Mouse (Mus musculus) forebrain, embryonic 16.5 days (tissue): Measurements from ENCODE around the gene Chst4. TPM values are rescaled to one million over a fixed set of nuclear protein-coding genes. Genes with fewer than 3 reads are reported as not detected.

Experiments
- ATAC-seq: fragments of 200-750 bp; cut with Nextera tagmentation; 2 replicates; pipeline ENCODE4 v1.8.0; 2017; ENCODE audit warnings: mild to moderate bottlenecking, moderate library complexity
- H3K27ac ChIP-seq: fragments of 300-500 bp; sonication (generic); 2 replicates; pipeline ENCODE4 v1.5.1; 2014; ENCODE audit warnings: low read length, control low read depth
- H3K27me3 ChIP-seq: fragments of 300-500 bp; sonication (generic); replicated peaks from 2 replicates; pipeline ENCODE4 v1.6.1; 2014; ENCODE audit warnings: low read length; ENCODE audit not compliant: control insufficient read depth, insufficient read depth
- H3K36me3 ChIP-seq: fragments of 300-500 bp; sonication (generic); 2 replicates; pipeline ENCODE4 v1.6.1; 2014; ENCODE audit not compliant: control insufficient read depth, insufficient read depth
- H3K4me1 ChIP-seq: fragments of 300-500 bp; sonication (generic); replicated peaks from 2 replicates; pipeline ENCODE4 v1.6.1; 2014; ENCODE audit warnings: low read length; ENCODE audit not compliant: control insufficient read depth, insufficient read depth
- H3K4me2 ChIP-seq: fragments of 300-500 bp; sonication (generic); 2 replicates; pipeline ENCODE4 v1.6.1; 2014; ENCODE audit warnings: mild to moderate bottlenecking, low read length, control low read depth
- H3K4me3 ChIP-seq: fragments of 300-500 bp; sonication (generic); replicated peaks from 2 replicates; pipeline ENCODE4 v1.5.1; 2014; ENCODE audit warnings: mild to moderate bottlenecking, low read length, control low read depth
- H3K9ac ChIP-seq: fragments of 300-500 bp; sonication (generic); replicated peaks from 2 replicates; pipeline ENCODE4 v1.6.1; 2014; ENCODE audit warnings: low read depth, low read length, control low read depth
- H3K9me3 ChIP-seq: fragments of 300-500 bp; sonication (generic); 2 replicates; pipeline ENCODE4 v1.6.1; 2016; ENCODE audit warnings: low read length; ENCODE audit not compliant: control insufficient read depth
- WGBS: fragments of 180-500 bp; shearing (Covaris S2); extraction: QIAGEN DNeasy Blood & Tissue Kit; methylation state at CpG from one replicate; pipeline ENCODE4 v1.1.7; 2014; 5-methylcytosine and 5-hydroxymethylcytosine counted together
- polyA plus RNA-seq: library from polyadenylated mRNA; unstranded; fragments of >200 nt; fragmentation: Nextera tagmentation; extraction: Ambion mirVana; gene quantifications from 2 replicates; pipeline ENCODE4 v1.2.1, GENCODE M21; 2015

Gene Chst4
- polyA plus RNA-seq, 1 experiment from 2014 or later = not detected

- Histone ChIP-seq H3K27ac (no peak overlapping the region), H3K27me3 (no peaks in the 10 kb centered on the region; the same call in 1 of the 2 replicates), H3K4me3 (no peak overlapping the region), H3K4me2 (no peak overlapping the region), H3K36me3 (no peaks in the 10 kb centered on the region), H3K9me3 (no peaks in the 10 kb centered on the region), H3K9ac (no peak overlapping the region), H3K4me1 (no peaks in the 10 kb centered on the region)
- WGBS = 80% methylated on average over 1 of the region's 1 CpGs
- ATAC-seq = no peak
These were observed 46.6 kb downstream of the Chst4 start for GRCm38 (mm10) chr8:109992951-109993350.

- H3K27ac ChIP-seq = no peak overlapping the region
- H3K4me2 ChIP-seq = no peak overlapping the region
- H3K36me3 ChIP-seq = no peaks in the 10 kb centered on the region
- WGBS = 65% methylated on average over 5 of the region's 5 CpGs
- no peaks in the 10 kb centered on the region; the same call in 1 of the 2 replicates for H3K27me3 ChIP-seq
- H3K4me1 ChIP-seq = no peaks in the 10 kb centered on the region
- no peak overlapping the region for H3K4me3 ChIP-seq
- H3K9me3 ChIP-seq = no peaks in the 10 kb centered on the region
- no peak overlapping the region for H3K9ac ChIP-seq
- ATAC-seq = no peak
These were observed 47.4 kb downstream of the Chst4 start for GRCm38 (mm10) chr8:109992166-109992565.

- H3K9ac ChIP-seq = no peak within 1 kb of the TSS
These were observed 49.3 kb downstream of the Chst4 start, which contains the start of gene Tat for GRCm38 (mm10) chr8:109990224-109990623. Gene Tat (plus strand): TSS chr8:109990437.

GRCm38 (mm10) chr8:109989151-109989550, 50.4 kb downstream of the Chst4 start:
- Histone ChIP-seq H3K27ac (no peak overlapping the region), H3K9me3 (no peaks in the 10 kb centered on the region), H3K4me1 (peaks cover 2% of the 10 kb centered on the region), H3K36me3 (no peaks in the 10 kb centered on the region), H3K4me2 (no peak overlapping the region), H3K9ac (no peak overlapping the region), H3K27me3 (no peaks in the 10 kb centered on the region; the same call in 1 of the 2 replicates), H3K4me3 (no peak overlapping the region)
- ATAC-seq = no peak
- WGBS = 93% methylated on average over 8 of the region's 8 CpGs

More at GRCm38 (mm10) chr8:109990224-109990623, 49.3 kb downstream of the Chst4 start, which contains the start of gene Tat:
- WGBS = 74% methylated on average over 8 of the region's 8 CpGs
- no peak within 1 kb of the TSS for H3K4me2 ChIP-seq
- no peak within 1 kb of the TSS for H3K4me3 ChIP-seq
- no peaks in the 10 kb centered on the region; the same call in 1 of the 2 replicates for H3K27me3 ChIP-seq
- no peaks in the 10 kb centered on the region for H3K4me1 ChIP-seq
- H3K27ac ChIP-seq = no peak within 1 kb of the TSS
- no peaks in the 10 kb centered on the region for H3K9me3 ChIP-seq
- no peaks in the 10 kb centered on the region for H3K36me3 ChIP-seq
- no peak for ATAC-seq

GRCm38 (mm10) chr8:109987776-109988175, 51.8 kb downstream of the Chst4 start:
- no peaks in the 10 kb centered on the region for H3K9me3 ChIP-seq
- no peaks in the 10 kb centered on the region for H3K27me3 ChIP-seq
- H3K4me2 ChIP-seq = no peak overlapping the region
- H3K4me1 ChIP-seq = peaks cover 9% of the 10 kb centered on the region
- no peak overlapping the region for H3K27ac ChIP-seq
- 77% methylated on average over 7 of the region's 7 CpGs for WGBS
- ATAC-seq = no peak
- no peak overlapping the region for H3K4me3 ChIP-seq
- H3K9ac ChIP-seq = no peak overlapping the region
- no peaks in the 10 kb centered on the region for H3K36me3 ChIP-seq

GRCm38 (mm10) chr8:109986384-109986783, 53.2 kb downstream of the Chst4 start:
- WGBS = 69% methylated on average over 7 of the region's 7 CpGs
- Histone ChIP-seq H3K4me3 (no peak overlapping the region), H3K36me3 (no peaks in the 10 kb centered on the region), H3K4me1 (peaks cover 9% of the 10 kb centered on the region), H3K27me3 (no peaks in the 10 kb centered on the region), H3K27ac (no peak overlapping the region), H3K4me2 (no peak overlapping the region), H3K9ac (no peak overlapping the region), H3K9me3 (no peaks in the 10 kb centered on the region)
- no peak for ATAC-seq

- WGBS = 16% methylated on average over 5 of the region's 5 CpGs
These were observed 55.6 kb downstream of the Chst4 start for GRCm38 (mm10) chr8:109983944-109984343.

GRCm38 (mm10) chr8:109982386-109983105, 57.0 kb downstream of the Chst4 start:
- Histone ChIP-seq H3K9me3 (no peaks in the 10 kb centered on the region), H3K36me3 (no peaks in the 10 kb centered on the region), H3K4me1 (peaks cover 9% of the 10 kb centered on the region), H3K4me3 (no peak overlapping the region), H3K27ac (no peak overlapping the region), H3K9ac (no peak overlapping the region), H3K4me2 (no peak overlapping the region), H3K27me3 (no peaks in the 10 kb centered on the region)
- WGBS = 68% methylated on average over 15 of the region's 15 CpGs
- no peak for ATAC-seq

More at GRCm38 (mm10) chr8:109983944-109984343, 55.6 kb downstream of the Chst4 start:
- Histone ChIP-seq H3K9ac (0 out of 2 replicates have a peak overlapping the region, but pooled peaks have one; percentile 17), H3K4me3 (no peak overlapping the region), H3K27me3 (no peaks in the 10 kb centered on the region), H3K27ac (peak overlapping the region; percentile 27; the same call in 1 of the 2 replicates), H3K36me3 (no peaks in the 10 kb centered on the region), H3K9me3 (no peaks in the 10 kb centered on the region), H3K4me1 (peaks cover 9% of the 10 kb centered on the region), H3K4me2 (no peak overlapping the region)
- ATAC-seq = peak; percentile 20; the same call in 1 of the 2 replicates

GRCm38 (mm10) chr8:109979339-109979738, 60.2 kb downstream of the Chst4 start:
- no peaks in the 10 kb centered on the region for H3K36me3 ChIP-seq
- no peaks in the 10 kb centered on the region for H3K27me3 ChIP-seq
- peaks cover 4% of the 10 kb centered on the region; the same call in 1 of the 2 replicates for H3K9me3 ChIP-seq
- no peak overlapping the region for H3K4me3 ChIP-seq
- ATAC-seq = no peak
- peaks cover 9% of the 10 kb centered on the region for H3K4me1 ChIP-seq
- H3K27ac ChIP-seq = no peak overlapping the region
- no peak overlapping the region for H3K4me2 ChIP-seq
- WGBS = 73% methylated on average over 6 of the region's 6 CpGs
- no peak overlapping the region for H3K9ac ChIP-seq
